Mouse (Mus musculus) myocyte (in vitro differentiated cells): ENCODE measurements around the gene Nrip2. TPM values are rescaled to one million over a fixed set of nuclear protein-coding genes. Genes with fewer than 3 reads are reported as not detected.

Source experiments
- H3K27me3 ChIP-seq: one replicate; pipeline ENCODE4 v1.6.1; 2011; ENCODE audit not compliant: control insufficient read depth, insufficient read depth, insufficient read length
- H3K36me3 ChIP-seq: one replicate; pipeline ENCODE4 v1.6.1; 2011; ENCODE audit not compliant: control insufficient read depth, insufficient read depth
- H3K4me2 ChIP-seq: one replicate; pipeline ENCODE4 v1.6.1; 2011; ENCODE audit warnings: low read depth, control low read depth
- H3K4me3 ChIP-seq: one replicate; pipeline ENCODE4 v1.5.1; 2011; ENCODE audit warnings: mild to moderate bottlenecking, control low read depth, moderate library complexity
- H3K79me2 ChIP-seq: one replicate; pipeline ENCODE4 v1.6.1; 2011; ENCODE audit not compliant: control insufficient read depth, insufficient read depth
- H3ac ChIP-seq: one replicate; pipeline ENCODE4 v1.6.1; 2011; ENCODE audit not compliant: control insufficient read depth, insufficient read length
- CEBPB ChIP-seq: IDR thresholded peaks from 2 replicates; pipeline ENCODE4 v1.6.1; 2011; ENCODE audit warnings: mild to moderate bottlenecking, moderate library complexity; ENCODE audit not compliant: poor library complexity, insufficient read depth, severe bottlenecking
- E2F4 ChIP-seq: IDR thresholded peaks from one replicate; pipeline ENCODE4 v1.6.1; 2011; ENCODE audit warnings: mild to moderate bottlenecking, control low read depth, moderate library complexity; ENCODE audit not compliant: insufficient read depth
- MAX ChIP-seq: IDR thresholded peaks from one replicate; pipeline ENCODE4 v1.6.1; 2011; ENCODE audit warnings: low read depth, mild to moderate bottlenecking, control low read depth
- MYOD1 ChIP-seq, 3 experiments: IDR thresholded peaks; one replicate each; pipeline ENCODE4 v1.6.1; 2011; ENCODE audit warnings: control low read depth in 2 of 3, low read depth in 2 of 3, mild to moderate bottlenecking in 2 of 3, moderate library complexity in 1 of 3; ENCODE audit not compliant: insufficient read length in 2 of 3, control insufficient read depth in 1 of 3
- MYOG ChIP-seq, 3 experiments: IDR thresholded peaks; one replicate each; pipeline ENCODE4 v1.6.1; 2011; ENCODE audit warnings: control low read depth in 2 of 3, low read depth in 2 of 3, mild to moderate bottlenecking in 2 of 3; ENCODE audit not compliant: insufficient read length in 2 of 3, control insufficient read depth in 1 of 3, insufficient read depth in 1 of 3
- POLR2A ChIP-seq: IDR thresholded peaks from one replicate; pipeline ENCODE4 v1.6.1; 2011; ENCODE audit warnings: low read depth, mild to moderate bottlenecking, control low read depth, moderate library complexity; ENCODE audit not compliant: insufficient read length
- POLR2AphosphoS2 ChIP-seq: IDR thresholded peaks from one replicate; pipeline ENCODE4 v1.6.1; 2011; ENCODE audit warnings: low read depth, control low read depth; ENCODE audit not compliant: insufficient read length
- REST ChIP-seq: IDR thresholded peaks from one replicate; pipeline ENCODE4 v1.6.1; 2011; ENCODE audit warnings: mild to moderate bottlenecking, control low read depth, moderate library complexity; ENCODE audit not compliant: insufficient read depth, insufficient read length
- SRF ChIP-seq: IDR thresholded peaks from one replicate; pipeline ENCODE4 v1.6.1; 2011; ENCODE audit warnings: low read depth; ENCODE audit not compliant: control insufficient read depth, insufficient read length
- TCF12 ChIP-seq: IDR thresholded peaks from one replicate; pipeline ENCODE4 v1.6.1; 2011; ENCODE audit warnings: mild to moderate bottlenecking, control low read depth; ENCODE audit not compliant: poor library complexity, insufficient read depth, severe bottlenecking
- TCF3 ChIP-seq: IDR thresholded peaks from one replicate; pipeline ENCODE4 v1.6.1; 2011; ENCODE audit warnings: low read depth, control low read depth; ENCODE audit not compliant: insufficient read length
- USF1 ChIP-seq: IDR thresholded peaks from one replicate; pipeline ENCODE4 v1.6.1; 2011; ENCODE audit warnings: low read depth, mild to moderate bottlenecking, control low read depth, moderate library complexity
- polyA plus RNA-seq: library from polyadenylated mRNA; unstranded; fragments of >200 nt; fragmentation: generic; extraction: Trizol; gene quantifications from one replicate; pipeline ENCODE4 v1.2.1, GENCODE M21; 2012; ENCODE audit warnings: missing spikeins

The Nrip2 gene
- polyA plus RNA-seq, result 1.1 TPM

- no peak within 1 kb of the TSS for H3K4me2 ChIP-seq
- no peaks in the 10 kb centered on the region for H3K27me3 ChIP-seq
- no peak for TF ChIP-seq MAX
- TF ChIP-seq TCF3, result no peak
- TF ChIP-seq MYOD1 (IDR thresholded peaks at IDR 0.05; ENCODE audit: control insufficient read depth in 1 of 3, insufficient read length in 2 of 3, low read depth in 2 of 3), result no peak
- no peak for TF ChIP-seq CEBPB
- no peak for TF ChIP-seq E2F4
- TF ChIP-seq POLR2AphosphoS2, result no peak
- TF ChIP-seq SRF, result no peak
- no peaks in the 10 kb centered on the region for H3K79me2 ChIP-seq
- no peak within 1 kb of the TSS for H3K4me3 ChIP-seq
- no peaks in the 10 kb centered on the region for H3K36me3 ChIP-seq
- H3ac ChIP-seq, result no peak within 1 kb of the TSS
These were observed at the start of gene Nrip2 for GRCm38 (mm10) chr6:128398996-128399395. Gene Nrip2 (plus strand): TSS chr6:128399296.

GRCm38 (mm10) chr6:128349711-128350110, 49.4 kb upstream of the Nrip2 start:
- Histone ChIP-seq H3K36me3 (no peaks in the 10 kb centered on the region), H3ac (no peak overlapping the region), H3K4me2 (no peak overlapping the region), H3K4me3 (no peak overlapping the region), H3K79me2 (peaks cover 32% of the 10 kb centered on the region), H3K27me3 (no peaks in the 10 kb centered on the region)
- TF ChIP-seq MAX (no peak), REST (no peak), MYOD1 (IDR thresholded peaks at IDR 0.05; ENCODE audit: control insufficient read depth in 1 of 3, insufficient read length in 2 of 3, low read depth in 2 of 3) (no peak), POLR2A (no peak), SRF (no peak), CEBPB (no peak), POLR2AphosphoS2 (no peak), MYOG (IDR thresholded peaks at IDR 0.05; ENCODE audit: control insufficient read depth in 1 of 3, insufficient read depth in 1 of 3, insufficient read length in 2 of 3, low read depth in 2 of 3) (no peak), E2F4 (no peak)

- Histone ChIP-seq H3ac (no peak overlapping the region), H3K79me2 (peaks cover 38% of the 10 kb centered on the region), H3K4me2 (peak overlapping the region; percentile 89), H3K36me3 (peaks cover 3% of the 10 kb centered on the region), H3K4me3 (peak overlapping the region; percentile 74), H3K27me3 (no peaks in the 10 kb centered on the region)
- TF ChIP-seq USF1, result no peak
- no peak for TF ChIP-seq MYOG (IDR thresholded peaks at IDR 0.05; ENCODE audit: control insufficient read depth in 1 of 3, insufficient read depth in 1 of 3, insufficient read length in 2 of 3, low read depth in 2 of 3)
- no peak for TF ChIP-seq REST
- no peak for TF ChIP-seq POLR2AphosphoS2
- TF ChIP-seq E2F4, result no peak
- TF ChIP-seq TCF12, result no peak
- TF ChIP-seq MAX, result no peak
- no peak for TF ChIP-seq POLR2A
- no peak for TF ChIP-seq MYOD1 (IDR thresholded peaks at IDR 0.05; ENCODE audit: control insufficient read depth in 1 of 3, insufficient read length in 2 of 3, low read depth in 2 of 3)
- no peak for TF ChIP-seq CEBPB
- no peak for TF ChIP-seq TCF3
- TF ChIP-seq SRF, result no peak
These were observed 45.0 kb upstream of the Nrip2 start for GRCm38 (mm10) chr6:128354140-128354539.

GRCm38 (mm10) chr6:128355201-128355681, 43.9 kb upstream of the Nrip2 start:
- no peaks in the 10 kb centered on the region for H3K27me3 ChIP-seq
- H3K4me3 ChIP-seq, result peak overlapping the region; percentile 74
- peak overlapping the region; percentile 89 for H3K4me2 ChIP-seq
- TF ChIP-seq MYOG (IDR thresholded peaks at IDR 0.05; ENCODE audit: control insufficient read depth in 1 of 3, insufficient read depth in 1 of 3, insufficient read length in 2 of 3, low read depth in 2 of 3) (no peak), E2F4 (no peak), TCF12 (no peak), CEBPB (no peak), POLR2A (no peak), MAX (no peak), USF1 (no peak), REST (no peak), POLR2AphosphoS2 (no peak), TCF3 (no peak), SRF (no peak), MYOD1 (IDR thresholded peaks at IDR 0.05; ENCODE audit: control insufficient read depth in 1 of 3, insufficient read length in 2 of 3, low read depth in 2 of 3) (no peak)
- H3K36me3 ChIP-seq, result peaks cover 3% of the 10 kb centered on the region
- peaks cover 46% of the 10 kb centered on the region for H3K79me2 ChIP-seq
- peak overlapping the region; percentile 42 for H3ac ChIP-seq
